Mouse (Mus musculus) embryonic fibroblast, embryonic 13.5 days (primary cell): ENCODE measurements around the gene Dzank1. TPM values are rescaled to one million over a fixed set of nuclear protein-coding genes. Genes with fewer than 3 reads are reported as not detected.

Experiments used
- H3K27ac ChIP-seq: 2 replicates; pipeline ENCODE4 v1.5.1; 2012; ENCODE audit warnings: low read length, control low read depth, inconsistent platforms; ENCODE audit not compliant: insufficient read depth
- H3K4me1 ChIP-seq: 2 replicates; pipeline ENCODE4 v1.6.1; 2011; ENCODE audit warnings: low read length; ENCODE audit not compliant: control insufficient read depth, insufficient read depth
- H3K4me3 ChIP-seq: 2 replicates; pipeline ENCODE4 v1.5.1; 2011; ENCODE audit warnings: mild to moderate bottlenecking, control low read depth, low read length; ENCODE audit not compliant: insufficient read depth
- CTCF ChIP-seq: IDR thresholded peaks from 2 replicates; pipeline ENCODE4 v1.5.1; 2011; ENCODE audit warnings: mild to moderate bottlenecking, control low read depth, low read length, moderate library complexity, borderline replicate concordance; ENCODE audit not compliant: insufficient read depth
- POLR2A ChIP-seq: IDR thresholded peaks from 2 replicates; pipeline ENCODE4 v1.6.1; 2011; ENCODE audit warnings: low read depth, mild to moderate bottlenecking, control low read depth, low read length, moderate library complexity
- polyA plus RNA-seq: library from polyadenylated mRNA; stranded (reverse); fragments of >200 nt; gene quantifications from 2 replicates; pipeline ENCODE4 v1.2.4, GENCODE M21; 2011; ENCODE audit warnings: low read depth; ENCODE audit not compliant: missing spikeins, insufficient read length

Dzank1 gene
- polyA plus RNA-seq, 1 experiment: 0.77 TPM

DNA sequence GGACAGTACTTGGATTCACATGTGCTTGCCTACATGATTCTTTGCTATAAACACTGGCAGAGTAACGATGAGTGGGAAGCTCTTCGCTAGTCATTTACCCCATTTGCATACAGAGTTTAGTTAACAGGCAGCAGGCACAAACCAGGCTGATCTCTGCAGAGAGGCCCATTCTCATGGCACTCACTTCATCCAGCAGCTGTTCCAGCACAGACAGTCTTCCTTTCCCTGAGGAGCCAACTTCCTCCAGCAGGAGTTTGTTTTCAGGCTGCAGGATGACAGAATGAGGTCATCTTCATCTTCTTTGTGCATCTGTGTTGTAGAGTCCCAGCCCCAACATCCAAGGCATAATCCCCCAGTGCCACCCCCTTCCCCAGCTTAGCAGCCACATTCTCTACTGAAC, 47.8 kb downstream of the Dzank1 start:
- Histone ChIP-seq H3K4me1 (no peaks in the 10 kb centered on the region), H3K27ac (no peak overlapping the region), H3K4me3 (no peak overlapping the region)
- TF ChIP-seq CTCF (no peak), POLR2A (no peak)

GRCm38 (mm10) chr2:144467203-144467602, 60.0 kb downstream of the Dzank1 start:
- Histone ChIP-seq H3K4me1 (no peaks in the 10 kb centered on the region), H3K4me3 (no peak overlapping the region), H3K27ac (no peak overlapping the region)
- 0 out of 2 replicates have a peak, but pooled peaks have one; percentile 34 for TF ChIP-seq CTCF
- TF ChIP-seq POLR2A: no peak

- TF ChIP-seq POLR2A (no peak), CTCF (no peak)
These were observed 61.2 kb downstream of the Dzank1 start for GRCm38 (mm10) chr2:144465876-144466575.

GRCm38 (mm10) chr2:144464799-144465760, 62.1 kb downstream of the Dzank1 start:
- TF ChIP-seq CTCF (no peak), POLR2A (no peak)
- Histone ChIP-seq H3K27ac (no peak overlapping the region), H3K4me1 (no peaks in the 10 kb centered on the region), H3K4me3 (no peak overlapping the region)

More at GRCm38 (mm10) chr2:144465876-144466575, 61.2 kb downstream of the Dzank1 start:
- Histone ChIP-seq H3K4me3 (no peak overlapping the region), H3K4me1 (no peaks in the 10 kb centered on the region), H3K27ac (no peak overlapping the region)

- Histone ChIP-seq H3K4me3 (no peak overlapping the region), H3K4me1 (no peaks in the 10 kb centered on the region), H3K27ac (no peak overlapping the region)
- no peak for TF ChIP-seq POLR2A
- TF ChIP-seq CTCF: no peak
These were observed 63.0 kb downstream of the Dzank1 start for GRCm38 (mm10) chr2:144464182-144464581.

DNA sequence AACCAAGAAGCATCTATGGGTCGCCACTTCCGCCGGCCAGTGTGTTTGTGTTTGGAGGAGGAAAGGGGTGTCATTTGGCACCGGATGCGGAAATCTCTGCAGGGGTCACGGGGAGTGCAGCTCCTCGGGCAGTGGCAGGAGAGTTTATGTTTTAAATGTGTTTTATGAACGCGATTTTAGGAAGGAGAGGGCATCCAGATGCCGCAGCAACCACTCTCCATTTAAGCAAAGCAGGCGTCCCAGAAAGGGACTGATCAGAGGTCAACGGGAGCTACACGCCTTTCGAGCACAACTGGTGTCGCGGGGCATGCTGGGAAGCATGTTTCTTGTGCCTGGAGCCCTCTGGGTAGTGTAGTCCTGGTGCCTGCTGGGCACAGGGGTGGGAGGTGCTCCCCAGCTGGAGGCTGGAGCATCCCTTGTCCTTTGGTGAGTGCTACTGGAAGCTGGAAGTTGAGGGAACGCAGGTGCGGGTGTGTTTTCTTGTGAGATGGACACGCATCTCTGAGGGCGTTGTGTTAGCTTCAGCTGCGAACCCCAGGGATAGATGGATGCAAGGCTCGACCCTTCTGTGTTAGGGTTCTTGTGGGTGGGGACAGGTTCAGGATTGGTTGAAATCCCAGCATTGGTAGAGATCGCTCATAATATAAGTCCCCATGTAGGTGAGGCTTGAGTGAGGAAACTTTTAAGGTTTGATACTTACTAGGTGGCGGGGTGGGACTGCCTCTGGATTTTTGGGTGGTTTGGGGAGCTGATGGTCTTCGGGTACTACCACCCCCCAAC, 68.0 kb downstream of the Dzank1 start:
- Histone ChIP-seq H3K4me3 (peak overlapping the region; percentile 42), H3K27ac (0 out of 2 replicates have a peak overlapping the region, but pooled peaks have one; percentile 28), H3K4me1 (no peaks in the 10 kb centered on the region)
- TF ChIP-seq CTCF (no peak), POLR2A (peak; percentile 53)

DNA sequence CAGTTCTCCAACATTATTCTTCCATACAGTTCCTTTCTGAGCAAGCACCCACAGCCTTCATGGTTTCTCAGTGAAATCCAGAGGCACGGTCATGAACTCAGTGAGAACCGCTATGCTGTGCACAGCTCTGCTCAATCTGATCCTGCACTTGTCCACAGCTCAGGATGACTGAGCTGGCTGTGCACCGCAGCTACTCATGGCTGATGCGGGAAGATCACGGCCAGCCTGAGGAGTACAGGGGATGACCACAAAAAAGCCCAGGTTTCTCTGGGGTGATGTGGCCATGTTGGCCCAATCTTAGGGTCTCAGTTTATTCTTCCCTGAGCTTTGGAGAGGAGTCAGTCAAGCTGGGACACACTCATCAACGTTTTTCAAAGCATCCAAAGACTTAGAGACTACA, 68.9 kb downstream of the Dzank1 start:
- H3K4me3 ChIP-seq: no peak overlapping the region
- no peak for TF ChIP-seq POLR2A
- TF ChIP-seq CTCF: no peak
- no peaks in the 10 kb centered on the region for H3K4me1 ChIP-seq
- H3K27ac ChIP-seq: no peak overlapping the region

- no peak for TF ChIP-seq CTCF
- TF ChIP-seq POLR2A: no peak
- H3K27ac ChIP-seq: no peak overlapping the region
- H3K4me1 ChIP-seq: no peaks in the 10 kb centered on the region
- H3K4me3 ChIP-seq: no peak overlapping the region
These were observed 74.7 kb downstream of the Dzank1 start for GRCm38 (mm10) chr2:144452364-144453008.

DNA sequence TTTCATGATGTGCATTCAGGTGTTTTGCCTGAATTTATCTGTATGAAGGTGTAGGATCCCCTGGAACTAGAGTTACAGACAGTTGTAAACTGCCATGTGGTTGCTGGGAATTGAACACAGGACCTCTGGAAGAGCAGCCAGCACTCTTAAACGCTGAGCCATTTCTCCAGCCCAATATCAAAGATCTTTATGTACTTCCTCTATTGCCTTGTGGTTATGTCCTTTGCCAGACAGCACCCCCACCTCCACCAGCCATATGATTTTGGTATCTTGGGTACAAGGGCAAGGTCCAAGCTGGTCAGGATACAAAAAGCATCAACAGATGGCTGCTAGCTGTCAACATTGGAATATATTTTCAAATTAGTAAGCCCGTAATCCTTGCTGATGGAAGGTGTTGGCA, 76.8 kb downstream of the Dzank1 start:
- Histone ChIP-seq H3K27ac (no peak overlapping the region), H3K4me1 (no peaks in the 10 kb centered on the region), H3K4me3 (no peak overlapping the region)
- TF ChIP-seq CTCF (no peak), POLR2A (no peak)
